Mouse (Mus musculus) midbrain, embryonic 10.5 days (tissue): ENCODE data around the gene Dpt. TPM values are rescaled to one million over a fixed set of nuclear protein-coding genes. Genes with fewer than 3 reads are reported as not detected.
"Not testable (repeated sequence)": the region's sequence is repeated elsewhere in the genome, so short reads cannot be mapped to it uniquely, and the experiment has no call there.

Experiments used
- DNase-seq: peaks from one replicate; pipeline ENCODE4 v3.0.0-alpha.2; 2017; ENCODE audit warnings: low spot score
- H3K27ac ChIP-seq: fragments of 300-500 bp; sonication (generic); replicated peaks from 2 replicates; pipeline ENCODE4 v1.5.1; 2016; ENCODE audit warnings: mild to moderate bottlenecking
- H3K27me3 ChIP-seq: fragments of 300-500 bp; sonication (generic); 2 replicates; pipeline ENCODE4 v1.6.1; 2016; ENCODE audit warnings: low read depth, mild to moderate bottlenecking; ENCODE audit not compliant: poor library complexity, severe bottlenecking
- H3K36me3 ChIP-seq: fragments of 300-500 bp; sonication (generic); 2 replicates; pipeline ENCODE4 v1.6.1; 2016; ENCODE audit warnings: mild to moderate bottlenecking, moderate library complexity
- H3K4me1 ChIP-seq: fragments of 300-500 bp; sonication (generic); 2 replicates; pipeline ENCODE4 v1.6.1; 2016
- H3K4me3 ChIP-seq: fragments of 300-500 bp; sonication (generic); 2 replicates; pipeline ENCODE4 v1.5.1; 2016; ENCODE audit warnings: mild to moderate bottlenecking, moderate library complexity
- H3K9me3 ChIP-seq: fragments of 300-500 bp; sonication (generic); replicated peaks from 2 replicates; pipeline ENCODE4 v1.6.1; 2016; ENCODE audit warnings: mild to moderate bottlenecking
- WGBS: fragments of 180-500 bp; shearing (Covaris S2); methylation state at CpG from one replicate; pipeline ENCODE4 v1.1.7; 2016; 5-methylcytosine and 5-hydroxymethylcytosine counted together
- polyA plus RNA-seq: library from polyadenylated mRNA; unstranded; fragments of >200 nt; fragmentation: Nextera tagmentation; extraction: Ambion mirVana; gene quantifications from 2 replicates; pipeline ENCODE4 v1.2.1, GENCODE M21; 2016

Gene Dpt
- polyA plus RNA-seq, 1 experiment from 2014 or later: not detected

GRCm38 (mm10) chr1:164824896-164825295, 28.5 kb downstream of the Dpt start:
- Histone ChIP-seq H3K36me3 (no peaks in the 10 kb centered on the region), H3K4me1 (peaks cover 10% of the 10 kb centered on the region), H3K27ac (no peak overlapping the region), H3K9me3 (no peaks in the 10 kb centered on the region), H3K4me3 (no peak overlapping the region), H3K27me3 (no peaks in the 10 kb centered on the region)
- 43% methylated on average over 2 of the region's 2 CpGs for WGBS
- no peak for DNase-seq

GRCm38 (mm10) chr1:164829881-164830280, 33.4 kb downstream of the Dpt start:
- Histone ChIP-seq H3K36me3 (no peaks in the 10 kb centered on the region), H3K4me3 (no peak overlapping the region), H3K27me3 (no peaks in the 10 kb centered on the region), H3K4me1 (peaks cover 2% of the 10 kb centered on the region), H3K9me3 (no peaks in the 10 kb centered on the region), H3K27ac (no peak overlapping the region)
- no peak for DNase-seq
- WGBS: no CpG with 5 or more reads among the region's 1 CpGs

- Histone ChIP-seq H3K36me3 (no peaks in the 10 kb centered on the region), H3K27ac (no peak overlapping the region), H3K4me3 (no peak overlapping the region), H3K27me3 (no peaks in the 10 kb centered on the region), H3K4me1 (no peaks in the 10 kb centered on the region), H3K9me3 (no peaks in the 10 kb centered on the region)
- DNase-seq: no peak
- WGBS: 91% methylated on average over 5 of the region's 5 CpGs
These were observed 36.0 kb downstream of the Dpt start for GRCm38 (mm10) chr1:164832459-164832858.

- Histone ChIP-seq H3K27me3 (no peaks in the 10 kb centered on the region), H3K4me1 (no peaks in the 10 kb centered on the region), H3K27ac (no peak overlapping the region), H3K36me3 (no peaks in the 10 kb centered on the region), H3K9me3 (no peaks in the 10 kb centered on the region), H3K4me3 (no peak overlapping the region)
- DNase-seq: no peak
- 90% methylated on average over 7 of the region's 7 CpGs for WGBS
These were observed 52.3 kb downstream of the Dpt start for GRCm38 (mm10) chr1:164848616-164849265.

GRCm38 (mm10) chr1:164855700-164856099, 59.3 kb downstream of the Dpt start:
- not testable (repeated sequence) for H3K36me3 ChIP-seq, H3K9me3 ChIP-seq, DNase-seq, H3K27me3 ChIP-seq, H3K27ac ChIP-seq, H3K4me1 ChIP-seq, H3K4me3 ChIP-seq
- 87% methylated on average over 2 of the region's 2 CpGs for WGBS

GRCm38 (mm10) chr1:164859952-164860351, 63.5 kb downstream of the Dpt start:
- DNase-seq: no peak
- Histone ChIP-seq H3K9me3 (no peaks in the 10 kb centered on the region), H3K36me3 (no peaks in the 10 kb centered on the region), H3K27ac (no peak overlapping the region; the same call in 1 of the 2 replicates), H3K27me3 (no peaks in the 10 kb centered on the region), H3K4me3 (no peak overlapping the region), H3K4me1 (peaks cover 10% of the 10 kb centered on the region)
- 73% methylated on average over 11 of the region's 11 CpGs for WGBS

GRCm38 (mm10) chr1:164860782-164861181, 64.3 kb downstream of the Dpt start:
- no peaks in the 10 kb centered on the region for H3K27me3 ChIP-seq
- peaks cover 10% of the 10 kb centered on the region for H3K4me1 ChIP-seq
- DNase-seq: no peak
- H3K36me3 ChIP-seq: no peaks in the 10 kb centered on the region
- no peak overlapping the region for H3K4me3 ChIP-seq
- H3K27ac ChIP-seq: no peak overlapping the region
- WGBS: 83% methylated on average over 2 of the region's 2 CpGs
- H3K9me3 ChIP-seq: no peaks in the 10 kb centered on the region

- peaks cover 10% of the 10 kb centered on the region for H3K4me1 ChIP-seq
- no peak for DNase-seq
- H3K27ac ChIP-seq: no peak overlapping the region
- H3K27me3 ChIP-seq: no peaks in the 10 kb centered on the region
- WGBS: 79% methylated on average over 4 of the region's 4 CpGs
- no peaks in the 10 kb centered on the region for H3K36me3 ChIP-seq
- no peaks in the 10 kb centered on the region for H3K9me3 ChIP-seq
- no peak overlapping the region for H3K4me3 ChIP-seq
These were observed 65.1 kb downstream of the Dpt start for GRCm38 (mm10) chr1:164861501-164861900.

GRCm38 (mm10) chr1:164862946-164863883, 66.8 kb downstream of the Dpt start:
- no peaks in the 10 kb centered on the region for H3K36me3 ChIP-seq
- no peak for DNase-seq
- no peak overlapping the region for H3K27ac ChIP-seq
- peaks cover 10% of the 10 kb centered on the region for H3K4me1 ChIP-seq
- H3K27me3 ChIP-seq: no peaks in the 10 kb centered on the region
- no peak overlapping the region for H3K4me3 ChIP-seq
- H3K9me3 ChIP-seq: no peaks in the 10 kb centered on the region
- WGBS: 78% methylated on average over 12 of the region's 12 CpGs

- Histone ChIP-seq H3K9me3 (no peaks in the 10 kb centered on the region), H3K36me3 (no peaks in the 10 kb centered on the region), H3K27me3 (no peaks in the 10 kb centered on the region), H3K4me3 (no peak overlapping the region), H3K4me1 (peaks cover 9% of the 10 kb centered on the region), H3K27ac (no peak overlapping the region)
- WGBS: 96% methylated on average over 3 of the region's 3 CpGs
- DNase-seq: no peak
These were observed 68.2 kb downstream of the Dpt start for GRCm38 (mm10) chr1:164864666-164865065.

GRCm38 (mm10) chr1:164870694-164871093, 74.2 kb downstream of the Dpt start:
- 54% methylated on average over 7 of the region's 7 CpGs for WGBS
- H3K4me1 ChIP-seq: no peaks in the 10 kb centered on the region
- DNase-seq: no peak
- no peaks in the 10 kb centered on the region for H3K36me3 ChIP-seq
- H3K27me3 ChIP-seq: no peaks in the 10 kb centered on the region
- H3K4me3 ChIP-seq: no peak overlapping the region
- H3K27ac ChIP-seq: no peak overlapping the region
- no peaks in the 10 kb centered on the region for H3K9me3 ChIP-seq
